Mouse (Mus musculus) G1E (cell line): ENCODE data around the gene Pappa.

Experiments
- CTCF ChIP-seq: IDR thresholded peaks from 2 replicates; pipeline ENCODE4 v1.5.1; 2012; ENCODE audit warnings: low read depth, low read length, inconsistent platforms, mixed read lengths
- TAL1 ChIP-seq: conservative IDR thresholded peaks from 2 replicates; pipeline ENCODE4 v1.6.1; 2012; ENCODE audit warnings: low read depth, low read length, inconsistent platforms, mixed read lengths

DNA sequence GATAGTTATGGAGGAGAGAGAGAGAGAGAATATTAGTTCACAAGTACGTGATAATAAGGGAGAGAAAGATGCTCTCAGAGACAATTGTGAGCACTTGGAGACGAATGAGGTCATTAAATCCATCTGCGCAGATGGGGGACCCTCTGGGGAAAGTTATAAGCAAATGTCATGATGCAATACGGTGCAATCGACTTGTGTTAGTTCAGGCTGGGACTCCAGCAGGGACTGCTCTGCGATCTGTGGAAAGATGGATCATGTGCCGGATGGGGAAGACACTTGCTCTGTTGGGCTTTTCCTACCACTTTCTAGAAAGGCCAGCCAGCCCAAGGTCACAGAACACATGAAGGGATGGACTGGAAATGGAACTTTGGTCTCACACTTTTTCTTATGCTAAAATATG lies 226.5 kb downstream of the Pappa start:
- TF ChIP-seq TAL1 (no peak), CTCF (no peak)
